Mouse (Mus musculus) myocyte (in vitro differentiated cells): Measurements from ENCODE around the gene Ap5z1. TPM values are rescaled to one million over a fixed set of nuclear protein-coding genes. Genes with fewer than 3 reads are reported as not detected.

ENCODE experiments used
- H3K27me3 ChIP-seq: one replicate; pipeline ENCODE4 v1.6.1; 2011; ENCODE audit not compliant: control insufficient read depth, insufficient read depth, insufficient read length
- H3K36me3 ChIP-seq: one replicate; pipeline ENCODE4 v1.6.1; 2011; ENCODE audit not compliant: control insufficient read depth, insufficient read depth
- H3K4me2 ChIP-seq: one replicate; pipeline ENCODE4 v1.6.1; 2011; ENCODE audit warnings: low read depth, control low read depth
- H3K4me3 ChIP-seq: one replicate; pipeline ENCODE4 v1.5.1; 2011; ENCODE audit warnings: mild to moderate bottlenecking, control low read depth, moderate library complexity
- H3K79me2 ChIP-seq: one replicate; pipeline ENCODE4 v1.6.1; 2011; ENCODE audit not compliant: control insufficient read depth, insufficient read depth
- H3ac ChIP-seq: one replicate; pipeline ENCODE4 v1.6.1; 2011; ENCODE audit not compliant: control insufficient read depth, insufficient read length
- CEBPB ChIP-seq: IDR thresholded peaks from 2 replicates; pipeline ENCODE4 v1.6.1; 2011; ENCODE audit warnings: mild to moderate bottlenecking, moderate library complexity; ENCODE audit not compliant: poor library complexity, insufficient read depth, severe bottlenecking
- E2F4 ChIP-seq: IDR thresholded peaks from one replicate; pipeline ENCODE4 v1.6.1; 2011; ENCODE audit warnings: mild to moderate bottlenecking, control low read depth, moderate library complexity; ENCODE audit not compliant: insufficient read depth
- MAX ChIP-seq: IDR thresholded peaks from one replicate; pipeline ENCODE4 v1.6.1; 2011; ENCODE audit warnings: low read depth, mild to moderate bottlenecking, control low read depth
- MYOD1 ChIP-seq, 3 experiments: IDR thresholded peaks; one replicate each; pipeline ENCODE4 v1.6.1; 2011; ENCODE audit warnings: control low read depth in 2 of 3, low read depth in 2 of 3, mild to moderate bottlenecking in 2 of 3, moderate library complexity in 1 of 3; ENCODE audit not compliant: insufficient read length in 2 of 3, control insufficient read depth in 1 of 3
- MYOG ChIP-seq, 3 experiments: IDR thresholded peaks; one replicate each; pipeline ENCODE4 v1.6.1; 2011; ENCODE audit warnings: control low read depth in 2 of 3, low read depth in 2 of 3, mild to moderate bottlenecking in 2 of 3; ENCODE audit not compliant: insufficient read length in 2 of 3, control insufficient read depth in 1 of 3, insufficient read depth in 1 of 3
- POLR2A ChIP-seq: IDR thresholded peaks from one replicate; pipeline ENCODE4 v1.6.1; 2011; ENCODE audit warnings: low read depth, mild to moderate bottlenecking, control low read depth, moderate library complexity; ENCODE audit not compliant: insufficient read length
- POLR2AphosphoS2 ChIP-seq: IDR thresholded peaks from one replicate; pipeline ENCODE4 v1.6.1; 2011; ENCODE audit warnings: low read depth, control low read depth; ENCODE audit not compliant: insufficient read length
- REST ChIP-seq: IDR thresholded peaks from one replicate; pipeline ENCODE4 v1.6.1; 2011; ENCODE audit warnings: mild to moderate bottlenecking, control low read depth, moderate library complexity; ENCODE audit not compliant: insufficient read depth, insufficient read length
- SRF ChIP-seq: IDR thresholded peaks from one replicate; pipeline ENCODE4 v1.6.1; 2011; ENCODE audit warnings: low read depth; ENCODE audit not compliant: control insufficient read depth, insufficient read length
- TCF12 ChIP-seq: IDR thresholded peaks from one replicate; pipeline ENCODE4 v1.6.1; 2011; ENCODE audit warnings: mild to moderate bottlenecking, control low read depth; ENCODE audit not compliant: poor library complexity, insufficient read depth, severe bottlenecking
- TCF3 ChIP-seq: IDR thresholded peaks from one replicate; pipeline ENCODE4 v1.6.1; 2011; ENCODE audit warnings: low read depth, control low read depth; ENCODE audit not compliant: insufficient read length
- USF1 ChIP-seq: IDR thresholded peaks from one replicate; pipeline ENCODE4 v1.6.1; 2011; ENCODE audit warnings: low read depth, mild to moderate bottlenecking, control low read depth, moderate library complexity
- polyA plus RNA-seq: library from polyadenylated mRNA; unstranded; fragments of >200 nt; fragmentation: generic; extraction: Trizol; gene quantifications from one replicate; pipeline ENCODE4 v1.2.1, GENCODE M21; 2012; ENCODE audit warnings: missing spikeins

The Ap5z1 gene
- polyA plus RNA-seq, 1 experiment, result 9.8 TPM

- no peak overlapping the region for H3ac ChIP-seq
- H3K36me3 ChIP-seq, result no peaks in the 10 kb centered on the region
- TF ChIP-seq POLR2A (no peak), SRF (no peak), CEBPB (no peak), E2F4 (no peak), TCF12 (no peak), TCF3 (no peak), MYOG (IDR thresholded peaks at IDR 0.05; ENCODE audit: control insufficient read depth in 1 of 3, insufficient read depth in 1 of 3, insufficient read length in 2 of 3, low read depth in 2 of 3) (no peak), USF1 (no peak), POLR2AphosphoS2 (no peak), MYOD1 (IDR thresholded peaks at IDR 0.05; ENCODE audit: control insufficient read depth in 1 of 3, insufficient read length in 2 of 3, low read depth in 2 of 3) (no peak), REST (no peak), MAX (no peak)
- H3K79me2 ChIP-seq, result no peaks in the 10 kb centered on the region
- no peak overlapping the region for H3K4me3 ChIP-seq
- H3K27me3 ChIP-seq, result no peaks in the 10 kb centered on the region
- H3K4me2 ChIP-seq, result no peak overlapping the region
Measured at GRCm38 (mm10) chr5:142458791-142459557, 4.8 kb upstream of the Ap5z1 start.

- no peaks in the 10 kb centered on the region for H3K36me3 ChIP-seq
Measured at GRCm38 (mm10) chr5:142459834-142460233, 3.9 kb upstream of the Ap5z1 start.

GRCm38 (mm10) chr5:142461942-142462640, 1.7 kb upstream of the Ap5z1 start:
- TF ChIP-seq TCF12, result no peak
- TF ChIP-seq USF1, result no peak
- TF ChIP-seq E2F4, result no peak
- TF ChIP-seq POLR2A, result no peak
- no peak for TF ChIP-seq SRF
- TF ChIP-seq MYOG (IDR thresholded peaks at IDR 0.05; ENCODE audit: control insufficient read depth in 1 of 3, insufficient read depth in 1 of 3, insufficient read length in 2 of 3, low read depth in 2 of 3), result no peak
- TF ChIP-seq TCF3, result no peak
- no peaks in the 10 kb centered on the region for H3K27me3 ChIP-seq
- H3ac ChIP-seq, result no peak overlapping the region
- H3K4me3 ChIP-seq, result no peak overlapping the region
- no peak overlapping the region for H3K4me2 ChIP-seq
- no peaks in the 10 kb centered on the region for H3K36me3 ChIP-seq
- H3K79me2 ChIP-seq, result no peaks in the 10 kb centered on the region

More at GRCm38 (mm10) chr5:142459834-142460233, 3.9 kb upstream of the Ap5z1 start:
- TF ChIP-seq POLR2A (no peak), USF1 (no peak), REST (no peak), POLR2AphosphoS2 (no peak), MYOG (IDR thresholded peaks at IDR 0.05; ENCODE audit: control insufficient read depth in 1 of 3, insufficient read depth in 1 of 3, insufficient read length in 2 of 3, low read depth in 2 of 3) (no peak), TCF12 (no peak), MAX (no peak), SRF (no peak), TCF3 (no peak), CEBPB (no peak), MYOD1 (IDR thresholded peaks at IDR 0.05; ENCODE audit: control insufficient read depth in 1 of 3, insufficient read length in 2 of 3, low read depth in 2 of 3) (no peak), E2F4 (no peak)
- H3ac ChIP-seq, result no peak overlapping the region
- no peaks in the 10 kb centered on the region for H3K79me2 ChIP-seq
- no peaks in the 10 kb centered on the region for H3K27me3 ChIP-seq
- H3K4me3 ChIP-seq, result no peak overlapping the region
- no peak overlapping the region for H3K4me2 ChIP-seq

- no peaks in the 10 kb centered on the region for H3K36me3 ChIP-seq
- H3K4me2 ChIP-seq, result no peak overlapping the region
- H3K4me3 ChIP-seq, result no peak overlapping the region
- TF ChIP-seq POLR2A (no peak), TCF3 (no peak), CEBPB (no peak), POLR2AphosphoS2 (no peak), MYOD1 (IDR thresholded peaks at IDR 0.05; ENCODE audit: control insufficient read depth in 1 of 3, insufficient read length in 2 of 3, low read depth in 2 of 3) (no peak), TCF12 (no peak), SRF (no peak), MYOG (IDR thresholded peaks at IDR 0.05; ENCODE audit: control insufficient read depth in 1 of 3, insufficient read depth in 1 of 3, insufficient read length in 2 of 3, low read depth in 2 of 3) (no peak), MAX (no peak), USF1 (no peak), REST (no peak), E2F4 (no peak)
- no peak overlapping the region for H3ac ChIP-seq
- no peaks in the 10 kb centered on the region for H3K79me2 ChIP-seq
- H3K27me3 ChIP-seq, result no peaks in the 10 kb centered on the region
Measured at GRCm38 (mm10) chr5:142462641-142462948, 1.1 kb upstream of the Ap5z1 start.
